Mouse (Mus musculus): ENCODE data around the gene Ptprs.

The Ptprs gene

GRCm38 (mm10) chr17:56393238-56393637 is 83.0 kb downstream of the Ptprs start:
- no peaks in the 10 kb centered on the region for H3K4me1 ChIP-seq (replicated peaks; ENCODE audit: low read depth, low read length)

GRCm38 (mm10) chr17:56387612-56388011 is 88.7 kb downstream of the Ptprs start:
- H3K4me1 ChIP-seq (replicated peaks; ENCODE audit: low read depth, low read length) = no peaks in the 10 kb centered on the region
- H3K4me3 ChIP-seq (replicated peaks; ENCODE audit: low read length) = no peak overlapping the region
- no peaks in the 10 kb centered on the region for H3K9me3 ChIP-seq (ENCODE audit: low read length)
- peaks cover 95% of the 10 kb centered on the region for H3K36me3 ChIP-seq (ENCODE audit: insufficient read depth, low read length)
- TF ChIP-seq POU5F1 (IDR thresholded peaks at IDR 0.05; ENCODE audit: borderline replicate concordance, low read length) = no peak
- no peak for TF ChIP-seq CTCF (conservative IDR thresholded peaks at IDR 0.05; ENCODE audit: low read length)
- H3K27me3 ChIP-seq (ENCODE audit: insufficient read depth, low read length) = no peaks in the 10 kb centered on the region

More at GRCm38 (mm10) chr17:56393238-56393637, 83.0 kb downstream of the Ptprs start:
- H3K4me3 ChIP-seq (replicated peaks; ENCODE audit: low read length) = no peak overlapping the region
- TF ChIP-seq CTCF (conservative IDR thresholded peaks at IDR 0.05; ENCODE audit: low read length) (no peak), NANOG (IDR thresholded peaks at IDR 0.05; ENCODE audit: borderline replicate concordance, low read length) (no peak), POU5F1 (IDR thresholded peaks at IDR 0.05; ENCODE audit: borderline replicate concordance, low read length) (no peak)
- no peaks in the 10 kb centered on the region for H3K27me3 ChIP-seq (ENCODE audit: insufficient read depth, low read length)
- H3K9me3 ChIP-seq (ENCODE audit: low read length) = no peaks in the 10 kb centered on the region
- H3K36me3 ChIP-seq (ENCODE audit: insufficient read depth, low read length) = peaks cover 100% of the 10 kb centered on the region

GRCm38 (mm10) chr17:56384903-56385302 is 91.4 kb downstream of the Ptprs start:
- H3K9me3 ChIP-seq (ENCODE audit: low read length) = no peaks in the 10 kb centered on the region
- H3K36me3 ChIP-seq (ENCODE audit: insufficient read depth, low read length) = peaks cover 95% of the 10 kb centered on the region
- no peaks in the 10 kb centered on the region for H3K27me3 ChIP-seq (ENCODE audit: insufficient read depth, low read length)
- TF ChIP-seq NANOG (IDR thresholded peaks at IDR 0.05; ENCODE audit: borderline replicate concordance, low read length) (no peak), CTCF (conservative IDR thresholded peaks at IDR 0.05; ENCODE audit: low read length) (no peak), POU5F1 (IDR thresholded peaks at IDR 0.05; ENCODE audit: borderline replicate concordance, low read length) (no peak)
- H3K4me1 ChIP-seq (replicated peaks; ENCODE audit: low read depth, low read length) = no peaks in the 10 kb centered on the region
- no peak overlapping the region for H3K4me3 ChIP-seq (replicated peaks; ENCODE audit: low read length)

- H3K4me3 ChIP-seq (replicated peaks; ENCODE audit: low read length) = no peak overlapping the region
- no peaks in the 10 kb centered on the region for H3K27me3 ChIP-seq (ENCODE audit: insufficient read depth, low read length)
- no peaks in the 10 kb centered on the region for H3K9me3 ChIP-seq (ENCODE audit: low read length)
- peaks cover 95% of the 10 kb centered on the region for H3K36me3 ChIP-seq (ENCODE audit: insufficient read depth, low read length)
- TF ChIP-seq NANOG (IDR thresholded peaks at IDR 0.05; ENCODE audit: borderline replicate concordance, low read length) (no peak), POU5F1 (IDR thresholded peaks at IDR 0.05; ENCODE audit: borderline replicate concordance, low read length) (no peak), CTCF (conservative IDR thresholded peaks at IDR 0.05; ENCODE audit: low read length) (no peak)
- no peaks in the 10 kb centered on the region for H3K4me1 ChIP-seq (replicated peaks; ENCODE audit: low read depth, low read length)
Measured at GRCm38 (mm10) chr17:56382997-56383396, 93.3 kb downstream of the Ptprs start.

GRCm38 (mm10) chr17:56381183-56381582 is 95.1 kb downstream of the Ptprs start:
- Histone ChIP-seq H3K27me3 (ENCODE audit: insufficient read depth, low read length) (no peaks in the 10 kb centered on the region), H3K36me3 (ENCODE audit: insufficient read depth, low read length) (peaks cover 96% of the 10 kb centered on the region), H3K4me3 (replicated peaks; ENCODE audit: low read length) (no peak overlapping the region), H3K9me3 (ENCODE audit: low read length) (no peaks in the 10 kb centered on the region), H3K4me1 (replicated peaks; ENCODE audit: low read depth, low read length) (no peaks in the 10 kb centered on the region)
- TF ChIP-seq CTCF (conservative IDR thresholded peaks at IDR 0.05; ENCODE audit: low read length) (no peak), NANOG (IDR thresholded peaks at IDR 0.05; ENCODE audit: borderline replicate concordance, low read length) (no peak), POU5F1 (IDR thresholded peaks at IDR 0.05; ENCODE audit: borderline replicate concordance, low read length) (no peak)

GRCm38 (mm10) chr17:56380286-56380685 is 96.0 kb downstream of the Ptprs start:
- Histone ChIP-seq H3K9me3 (ENCODE audit: low read length) (no peaks in the 10 kb centered on the region), H3K36me3 (ENCODE audit: insufficient read depth, low read length) (peaks cover 96% of the 10 kb centered on the region), H3K27me3 (ENCODE audit: insufficient read depth, low read length) (no peaks in the 10 kb centered on the region), H3K4me3 (replicated peaks; ENCODE audit: low read length) (no peak overlapping the region), H3K4me1 (replicated peaks; ENCODE audit: low read depth, low read length) (no peaks in the 10 kb centered on the region)
- TF ChIP-seq POU5F1 (IDR thresholded peaks at IDR 0.05; ENCODE audit: borderline replicate concordance, low read length) = no peak
- no peak for TF ChIP-seq CTCF (conservative IDR thresholded peaks at IDR 0.05; ENCODE audit: low read length)
- no peak for TF ChIP-seq NANOG (IDR thresholded peaks at IDR 0.05; ENCODE audit: borderline replicate concordance, low read length)

- TF ChIP-seq CTCF (conservative IDR thresholded peaks at IDR 0.05; ENCODE audit: low read length) = no peak
- no peak for TF ChIP-seq POU5F1 (IDR thresholded peaks at IDR 0.05; ENCODE audit: borderline replicate concordance, low read length)
- no peak for TF ChIP-seq NANOG (IDR thresholded peaks at IDR 0.05; ENCODE audit: borderline replicate concordance, low read length)
- Histone ChIP-seq H3K9me3 (ENCODE audit: low read length) (no peaks in the 10 kb centered on the region), H3K36me3 (ENCODE audit: insufficient read depth, low read length) (peaks cover 96% of the 10 kb centered on the region), H3K4me1 (replicated peaks; ENCODE audit: low read depth, low read length) (no peaks in the 10 kb centered on the region), H3K4me3 (replicated peaks; ENCODE audit: low read length) (no peak overlapping the region), H3K27me3 (ENCODE audit: insufficient read depth, low read length) (no peaks in the 10 kb centered on the region)
Measured at GRCm38 (mm10) chr17:56379281-56379834, 96.9 kb downstream of the Ptprs start.

- TF ChIP-seq POU5F1 (IDR thresholded peaks at IDR 0.05; ENCODE audit: borderline replicate concordance, low read length) = no peak
- no peak for TF ChIP-seq NANOG (IDR thresholded peaks at IDR 0.05; ENCODE audit: borderline replicate concordance, low read length)
- no peak for TF ChIP-seq CTCF (conservative IDR thresholded peaks at IDR 0.05; ENCODE audit: low read length)
Measured at GRCm38 (mm10) chr17:56374851-56375250, 101.4 kb downstream of the Ptprs start.

More at GRCm38 (mm10) chr17:56374851-56375250, 101.4 kb downstream of the Ptprs start:
- H3K27me3 ChIP-seq (ENCODE audit: insufficient read depth, low read length) = no peaks in the 10 kb centered on the region
- no peaks in the 10 kb centered on the region for H3K9me3 ChIP-seq (ENCODE audit: low read length)
- peaks cover 100% of the 10 kb centered on the region for H3K36me3 ChIP-seq (ENCODE audit: insufficient read depth, low read length)
- peaks cover 12% of the 10 kb centered on the region for H3K4me1 ChIP-seq (replicated peaks; ENCODE audit: low read depth, low read length)
- no peak overlapping the region for H3K4me3 ChIP-seq (replicated peaks; ENCODE audit: low read length)
